Mouse (Mus musculus) cerebellum, adult 2 months (tissue): ENCODE results near the gene Prdm2.

ENCODE experiments used
- CTCF ChIP-seq: fragments of 200-500 bp; IDR thresholded peaks from 2 replicates; pipeline ENCODE4 v1.5.1; 2011; ENCODE audit warnings: low read depth, mild to moderate bottlenecking, control low read depth, low read length, moderate library complexity, borderline replicate concordance; ENCODE audit not compliant: insufficient read depth
- POLR2A ChIP-seq: fragments of 200-500 bp; IDR thresholded peaks from 2 replicates; pipeline ENCODE4 v1.6.1; 2011; ENCODE audit warnings: low read length, control low read depth, borderline replicate concordance; ENCODE audit not compliant: insufficient read depth

GRCm38 (mm10) chr4:143090551-143090950 lies 122.2 kb downstream of the Prdm2 start:
- no peak for TF ChIP-seq POLR2A
- TF ChIP-seq CTCF, result no peak
